Mouse (Mus musculus): ENCODE data around the gene Bst2. TPM values are rescaled to one million over a fixed set of nuclear protein-coding genes. Genes with fewer than 3 reads are reported as not detected.

The Bst2 gene
- polyA plus RNA-seq, 1 experiment from 2014 or later, result 10.8 TPM

DNA sequence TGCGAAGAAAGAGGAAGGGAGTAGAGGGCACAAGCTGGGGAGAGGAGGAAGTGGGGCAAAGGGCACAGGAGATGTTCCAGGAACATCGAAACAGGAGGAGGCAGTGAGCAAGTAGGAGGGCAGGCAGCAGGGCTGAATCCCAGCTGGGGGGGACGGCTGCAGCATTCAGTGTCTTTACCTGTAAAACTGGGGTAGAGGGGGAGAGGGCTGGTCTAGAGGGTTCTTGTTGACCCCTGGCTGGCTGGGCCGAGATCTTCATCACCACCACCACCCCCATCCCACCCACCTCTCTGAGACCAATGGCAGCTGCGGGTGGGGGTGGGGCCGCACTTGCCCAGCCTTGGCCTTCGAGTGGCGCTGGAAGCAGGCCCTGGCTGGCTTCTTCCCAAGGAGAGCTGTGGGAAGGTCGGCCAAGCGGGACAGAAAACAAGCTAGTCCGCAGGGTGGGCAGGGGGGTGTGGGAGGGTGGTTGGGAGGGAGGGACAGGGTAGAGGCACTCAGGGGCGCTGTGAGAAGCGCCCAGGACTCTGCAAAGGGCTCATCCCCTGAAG is 31.2 kb upstream of the Bst2 start, which contains the start of gene Slc27a1:
Gene Slc27a1 (plus strand): TSS at position 496 of the 551 bp plus-strand sequence.
- 0 out of 2 replicates have a peak, but pooled peaks cover 2% of the 10 kb centered on the region for H3K9me3 ChIP-seq (ENCODE audit: control insufficient read depth, low read length)
- H3K9ac ChIP-seq (ENCODE audit: low read length), result peak within 1 kb of the TSS; percentile 73
- H3K27ac ChIP-seq (replicated peaks in 1 of 2; ENCODE audit: control insufficient read depth in 1 of 2, insufficient read depth in 1 of 2, low read depth in 2 of 2, low read length in 2 of 2), result peak within 1 kb of the TSS in 1 of 2 experiments; percentile 64; a peak in 2 of 4 replicates
- H3K36me3 ChIP-seq (ENCODE audit: control insufficient read depth, insufficient read depth, low read length), result no peaks in the 10 kb centered on the region
- H3K4me2 ChIP-seq (ENCODE audit: low read length), result peak within 1 kb of the TSS; percentile 91
- 16% methylated on average over 13 of the region's 13 CpGs for WGBS
- H3K27me3 ChIP-seq (ENCODE audit: control insufficient read depth, insufficient read depth, low read length), result 0 out of 2 replicates have a peak, but pooled peaks cover 4% of the 10 kb centered on the region
- no peak for ATAC-seq (ENCODE audit: insufficient number of reproducible peaks, insufficient read depth, low FRiP score, low read depth)
- H3K4me1 ChIP-seq (ENCODE audit: control insufficient read depth in 2 of 2, insufficient read depth in 2 of 2, low read length in 2 of 2), result peaks cover 16 to 26% of the 10 kb centered on the region in 2 experiments
- peak within 1 kb of the TSS; percentile 53 to 54 for H3K4me3 ChIP-seq (ENCODE audit: control insufficient read depth in 1 of 2, insufficient read depth in 1 of 2, low read depth in 1 of 2, low read length in 2 of 2)

GRCm38 (mm10) chr8:71567587-71567986 is 30.3 kb upstream of the Bst2 start:
- Histone ChIP-seq H3K4me2 (ENCODE audit: low read length) (no peak overlapping the region), H3K9ac (ENCODE audit: low read length) (no peak overlapping the region), H3K27me3 (ENCODE audit: control insufficient read depth, insufficient read depth, low read length) (peaks cover 12% of the 10 kb centered on the region), H3K27ac (replicated peaks in 1 of 2; ENCODE audit: control insufficient read depth in 1 of 2, insufficient read depth in 1 of 2, low read depth in 2 of 2, low read length in 2 of 2) (no peak overlapping the region), H3K36me3 (ENCODE audit: control insufficient read depth, insufficient read depth, low read length) (no peaks in the 10 kb centered on the region), H3K4me3 (ENCODE audit: control insufficient read depth in 1 of 2, insufficient read depth in 1 of 2, low read depth in 1 of 2, low read length in 2 of 2) (no peak overlapping the region), H3K9me3 (ENCODE audit: control insufficient read depth, low read length) (0 out of 2 replicates have a peak, but pooled peaks cover 2% of the 10 kb centered on the region), H3K4me1 (ENCODE audit: control insufficient read depth in 2 of 2, insufficient read depth in 2 of 2, low read length in 2 of 2) (peaks cover 14 to 23% of the 10 kb centered on the region in 2 experiments)
- ATAC-seq (ENCODE audit: insufficient number of reproducible peaks, insufficient read depth, low FRiP score, low read depth), result no peak
- WGBS, result 63% methylated on average over 7 of the region's 7 CpGs

DNA sequence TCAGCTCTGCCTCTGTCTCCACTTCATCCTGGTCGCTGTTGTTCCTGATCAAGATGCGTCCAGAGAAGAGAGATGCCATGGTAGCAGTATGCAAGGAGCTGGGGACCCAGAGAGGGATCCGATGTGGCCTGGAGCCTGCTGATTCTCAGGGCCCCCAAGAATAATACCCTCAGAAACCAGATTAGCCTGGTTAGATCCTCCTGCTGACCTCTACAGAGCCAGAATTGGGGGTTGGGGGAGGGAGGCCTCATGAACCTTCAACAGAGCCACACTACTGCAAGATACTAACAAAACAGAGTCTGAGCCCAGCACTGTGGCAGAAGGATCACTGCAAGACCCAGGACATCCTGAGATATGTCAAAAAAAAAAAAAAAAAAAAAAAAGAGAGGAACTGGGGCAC is 29.2 kb upstream of the Bst2 start, which contains the start of gene Nxnl1:
Gene Nxnl1 (minus strand): TSS at position 101 of the 400 bp plus-strand sequence.
- Histone ChIP-seq H3K9me3 (ENCODE audit: control insufficient read depth, low read length) (0 out of 2 replicates have a peak, but pooled peaks cover 2% of the 10 kb centered on the region), H3K9ac (ENCODE audit: low read length) (no peak within 1 kb of the TSS), H3K4me2 (ENCODE audit: low read length) (no peak within 1 kb of the TSS), H3K36me3 (ENCODE audit: control insufficient read depth, insufficient read depth, low read length) (no peaks in the 10 kb centered on the region), H3K27ac (replicated peaks in 1 of 2; ENCODE audit: control insufficient read depth in 1 of 2, insufficient read depth in 1 of 2, low read depth in 2 of 2, low read length in 2 of 2) (no peak within 1 kb of the TSS), H3K4me1 (ENCODE audit: control insufficient read depth in 2 of 2, insufficient read depth in 2 of 2, low read length in 2 of 2) (peaks cover 13 to 23% of the 10 kb centered on the region in 2 experiments), H3K4me3 (ENCODE audit: control insufficient read depth in 1 of 2, insufficient read depth in 1 of 2, low read depth in 1 of 2, low read length in 2 of 2) (no peak within 1 kb of the TSS), H3K27me3 (ENCODE audit: control insufficient read depth, insufficient read depth, low read length) (peaks cover 23% of the 10 kb centered on the region)
- WGBS, result 52% methylated on average over 3 of the region's 3 CpGs
- ATAC-seq (ENCODE audit: insufficient number of reproducible peaks, insufficient read depth, low FRiP score, low read depth), result no peak

- Histone ChIP-seq H3K4me3 (ENCODE audit: control insufficient read depth in 1 of 2, insufficient read depth in 1 of 2, low read depth in 1 of 2, low read length in 2 of 2) (no peak overlapping the region), H3K27ac (replicated peaks in 1 of 2; ENCODE audit: control insufficient read depth in 1 of 2, insufficient read depth in 1 of 2, low read depth in 2 of 2, low read length in 2 of 2) (no peak overlapping the region), H3K9ac (ENCODE audit: low read length) (no peak overlapping the region), H3K27me3 (ENCODE audit: control insufficient read depth, insufficient read depth, low read length) (peaks cover 48% of the 10 kb centered on the region), H3K9me3 (ENCODE audit: control insufficient read depth, low read length) (0 out of 2 replicates have a peak, but pooled peaks cover 2% of the 10 kb centered on the region), H3K4me1 (ENCODE audit: control insufficient read depth in 2 of 2, insufficient read depth in 2 of 2, low read length in 2 of 2) (peaks cover 8 to 12% of the 10 kb centered on the region in 2 experiments), H3K4me2 (ENCODE audit: low read length) (no peak overlapping the region), H3K36me3 (ENCODE audit: control insufficient read depth, insufficient read depth, low read length) (no peaks in the 10 kb centered on the region)
- no peak for ATAC-seq (ENCODE audit: insufficient number of reproducible peaks, insufficient read depth, low FRiP score, low read depth)
- WGBS, result 91% methylated on average over 4 of the region's 4 CpGs
These were observed 26.7 kb upstream of the Bst2 start for GRCm38 (mm10) chr8:71563992-71564391.

- Histone ChIP-seq H3K4me1 (ENCODE audit: control insufficient read depth in 2 of 2, insufficient read depth in 2 of 2, low read length in 2 of 2) (peaks cover 6 to 13% of the 10 kb centered on the region in 2 experiments), H3K4me2 (ENCODE audit: low read length) (peak overlapping the region; percentile 50), H3K4me3 (ENCODE audit: control insufficient read depth in 1 of 2, insufficient read depth in 1 of 2, low read depth in 1 of 2, low read length in 2 of 2) (peak overlapping the region in 1 of 2 experiments; percentile 8; a peak in 1 of 4 replicates), H3K9ac (ENCODE audit: low read length) (peak overlapping the region; percentile 28), H3K27me3 (ENCODE audit: control insufficient read depth, insufficient read depth, low read length) (peaks cover 60% of the 10 kb centered on the region), H3K36me3 (ENCODE audit: control insufficient read depth, insufficient read depth, low read length) (no peaks in the 10 kb centered on the region), H3K27ac (replicated peaks in 1 of 2; ENCODE audit: control insufficient read depth in 1 of 2, insufficient read depth in 1 of 2, low read depth in 2 of 2, low read length in 2 of 2) (no peak overlapping the region), H3K9me3 (ENCODE audit: control insufficient read depth, low read length) (0 out of 2 replicates have a peak, but pooled peaks cover 2% of the 10 kb centered on the region)
- under 1% methylated on average over 31 of the region's 33 CpGs for WGBS
- 0 out of 2 replicates have a peak, but pooled peaks have one; percentile 35 for ATAC-seq (ENCODE audit: insufficient number of reproducible peaks, insufficient read depth, low FRiP score, low read depth)
These were observed 25.5 kb upstream of the Bst2 start for GRCm38 (mm10) chr8:71562751-71563150.

GRCm38 (mm10) chr8:71561401-71561800 is 24.1 kb upstream of the Bst2 start:
- ATAC-seq (ENCODE audit: insufficient number of reproducible peaks, insufficient read depth, low FRiP score, low read depth), result no peak
- WGBS, result 3% methylated on average over 15 of the region's 15 CpGs
- H3K27me3 ChIP-seq (ENCODE audit: control insufficient read depth, insufficient read depth, low read length), result peaks cover 74% of the 10 kb centered on the region

GRCm38 (mm10) chr8:71560765-71561164 is 23.5 kb upstream of the Bst2 start:
- Histone ChIP-seq H3K27ac (replicated peaks in 1 of 2; ENCODE audit: control insufficient read depth in 1 of 2, insufficient read depth in 1 of 2, low read depth in 2 of 2, low read length in 2 of 2) (no peak overlapping the region), H3K9ac (ENCODE audit: low read length) (no peak overlapping the region), H3K9me3 (ENCODE audit: control insufficient read depth, low read length) (0 out of 2 replicates have a peak, but pooled peaks cover 2% of the 10 kb centered on the region), H3K36me3 (ENCODE audit: control insufficient read depth, insufficient read depth, low read length) (no peaks in the 10 kb centered on the region), H3K27me3 (ENCODE audit: control insufficient read depth, insufficient read depth, low read length) (peaks cover 75% of the 10 kb centered on the region), H3K4me2 (ENCODE audit: low read length) (no peak overlapping the region), H3K4me3 (ENCODE audit: control insufficient read depth in 1 of 2, insufficient read depth in 1 of 2, low read depth in 1 of 2, low read length in 2 of 2) (no peak overlapping the region), H3K4me1 (ENCODE audit: control insufficient read depth in 2 of 2, insufficient read depth in 2 of 2, low read length in 2 of 2) (peaks cover 6 to 13% of the 10 kb centered on the region in 2 experiments)
- WGBS, result 83% methylated on average over 5 of the region's 5 CpGs
- no peak for ATAC-seq (ENCODE audit: insufficient number of reproducible peaks, insufficient read depth, low FRiP score, low read depth)

More at GRCm38 (mm10) chr8:71561401-71561800, 24.1 kb upstream of the Bst2 start:
- Histone ChIP-seq H3K27ac (replicated peaks in 1 of 2; ENCODE audit: control insufficient read depth in 1 of 2, insufficient read depth in 1 of 2, low read depth in 2 of 2, low read length in 2 of 2) (no peak overlapping the region), H3K9me3 (ENCODE audit: control insufficient read depth, low read length) (0 out of 2 replicates have a peak, but pooled peaks cover 2% of the 10 kb centered on the region), H3K36me3 (ENCODE audit: control insufficient read depth, insufficient read depth, low read length) (no peaks in the 10 kb centered on the region), H3K4me3 (ENCODE audit: control insufficient read depth in 1 of 2, insufficient read depth in 1 of 2, low read depth in 1 of 2, low read length in 2 of 2) (no peak overlapping the region), H3K9ac (ENCODE audit: low read length) (no peak overlapping the region), H3K4me1 (ENCODE audit: control insufficient read depth in 2 of 2, insufficient read depth in 2 of 2, low read length in 2 of 2) (peaks cover 6 to 13% of the 10 kb centered on the region in 2 experiments), H3K4me2 (ENCODE audit: low read length) (no peak overlapping the region)

Data from heart, embryonic 14.5 days (tissue).